Mouse (Mus musculus) intestine, embryonic 14.5 days (tissue): ENCODE data around the gene Synj2. TPM values are rescaled to one million over a fixed set of nuclear protein-coding genes. Genes with fewer than 3 reads are reported as not detected.
"Not testable (repeated sequence)": the region's sequence is repeated elsewhere in the genome, so short reads cannot be mapped to it uniquely, and the experiment has no call there.

Experiments used
- ATAC-seq: fragments of 200-750 bp; cut with Nextera tagmentation; replicated peaks from 2 replicates; pipeline ENCODE4 v1.8.0; 2017; ENCODE audit warnings: low read depth, moderate number of reproducible peaks, moderate TSS enrichment, moderate library complexity; ENCODE audit not compliant: low FRiP score, low TSS enrichment
- DNase-seq: peaks from one replicate; pipeline ENCODE4 v3.0.0-alpha.2; 2018; ENCODE audit warnings: low spot score
- H3K27ac ChIP-seq: fragments of 300-500 bp; sonication (generic); 2 replicates; pipeline ENCODE4 v1.5.1; 2014; ENCODE audit warnings: low read depth, mild to moderate bottlenecking, control low read depth
- H3K27me3 ChIP-seq: fragments of 300-500 bp; sonication (generic); replicated peaks from 2 replicates; pipeline ENCODE4 v1.6.1; 2014; ENCODE audit warnings: low read length, control low read depth; ENCODE audit not compliant: control insufficient read depth, insufficient read depth
- H3K36me3 ChIP-seq: fragments of 300-500 bp; sonication (generic); 2 replicates; pipeline ENCODE4 v1.6.1; 2014; ENCODE audit warnings: low read length, control low read depth; ENCODE audit not compliant: control insufficient read depth, insufficient read depth
- H3K4me1 ChIP-seq: fragments of 300-500 bp; sonication (generic); replicated peaks from 2 replicates; pipeline ENCODE4 v1.6.1; 2014; ENCODE audit warnings: low read length, control low read depth, mixed read lengths; ENCODE audit not compliant: control insufficient read depth, insufficient read depth
- H3K4me2 ChIP-seq: fragments of 300-500 bp; sonication (generic); 2 replicates; pipeline ENCODE4 v1.6.1; 2014; ENCODE audit warnings: low read length
- H3K4me3 ChIP-seq: fragments of 300-500 bp; sonication (generic); 2 replicates; pipeline ENCODE4 v1.5.1; 2014; ENCODE audit warnings: low read depth, low read length, control low read depth, mixed read lengths
- H3K9ac ChIP-seq: fragments of 300-500 bp; sonication (generic); 2 replicates; pipeline ENCODE4 v1.6.1; 2014; ENCODE audit warnings: mild to moderate bottlenecking, low read length
- H3K9me3 ChIP-seq: fragments of 300-500 bp; sonication (generic); 2 replicates; pipeline ENCODE4 v1.6.1; 2016; ENCODE audit warnings: low read length, control low read depth; ENCODE audit not compliant: control insufficient read depth
- WGBS: fragments of 180-500 bp; shearing (Covaris S2); extraction: QIAGEN DNeasy Blood & Tissue Kit; methylation state at CpG from one replicate; pipeline ENCODE4 v1.1.7; 2014; 5-methylcytosine and 5-hydroxymethylcytosine counted together
- polyA plus RNA-seq: library from polyadenylated mRNA; unstranded; fragments of >200 nt; fragmentation: Nextera tagmentation; extraction: Ambion mirVana; gene quantifications from 2 replicates; pipeline ENCODE4 v1.2.1, GENCODE M21; 2014

The Synj2 gene
- polyA plus RNA-seq, 1 experiment from 2014 or later = 9.0 TPM

- Histone ChIP-seq H3K27ac (no peak overlapping the region), H3K9me3 (no peaks in the 10 kb centered on the region), H3K4me1 (peaks cover 8% of the 10 kb centered on the region; the same call in 1 of the 2 replicates), H3K36me3 (peaks cover 10% of the 10 kb centered on the region), H3K27me3 (no peaks in the 10 kb centered on the region), H3K4me2 (no peak overlapping the region), H3K9ac (no peak overlapping the region), H3K4me3 (no peak overlapping the region)
- no peak for DNase-seq
- ATAC-seq = peak; percentile 37; the same call in 1 of the 2 replicates
- 61% methylated on average over 7 of the region's 7 CpGs for WGBS
These were observed 75.2 kb downstream of the Synj2 start for GRCm38 (mm10) chr17:6016213-6016780.

GRCm38 (mm10) chr17:6017268-6017667 lies 76.2 kb downstream of the Synj2 start:
- no peak for DNase-seq
- Histone ChIP-seq H3K27ac (no peak overlapping the region; the same call in 1 of the 2 replicates), H3K9ac (no peak overlapping the region), H3K27me3 (no peaks in the 10 kb centered on the region), H3K9me3 (no peaks in the 10 kb centered on the region), H3K36me3 (peaks cover 11% of the 10 kb centered on the region), H3K4me2 (no peak overlapping the region), H3K4me1 (peaks cover 8% of the 10 kb centered on the region; the same call in 1 of the 2 replicates), H3K4me3 (no peak overlapping the region)
- no peak for ATAC-seq
- WGBS = 52% methylated on average over 12 of the region's 12 CpGs

GRCm38 (mm10) chr17:6018348-6018747 lies 77.3 kb downstream of the Synj2 start:
- peaks cover 21% of the 10 kb centered on the region for H3K36me3 ChIP-seq
- H3K27me3 ChIP-seq = no peaks in the 10 kb centered on the region
- H3K9ac ChIP-seq = no peak overlapping the region
- H3K9me3 ChIP-seq = no peaks in the 10 kb centered on the region
- no peak overlapping the region for H3K27ac ChIP-seq
- no peak overlapping the region for H3K4me2 ChIP-seq
- no peak overlapping the region for H3K4me3 ChIP-seq
- WGBS = 53% methylated on average over 4 of the region's 4 CpGs
- DNase-seq (no peak), ATAC-seq (no peak)
- H3K4me1 ChIP-seq = peaks cover 8% of the 10 kb centered on the region; the same call in 1 of the 2 replicates

- Histone ChIP-seq H3K27me3 (no peaks in the 10 kb centered on the region), H3K4me3 (no peak overlapping the region), H3K9ac (no peak overlapping the region), H3K9me3 (no peaks in the 10 kb centered on the region), H3K4me2 (no peak overlapping the region), H3K4me1 (peaks cover 8% of the 10 kb centered on the region; the same call in 1 of the 2 replicates), H3K36me3 (peaks cover 29% of the 10 kb centered on the region), H3K27ac (no peak overlapping the region)
- DNase-seq = no peak
- ATAC-seq = no peak
- 64% methylated on average over 2 of the region's 2 CpGs for WGBS
These were observed 78.7 kb downstream of the Synj2 start for GRCm38 (mm10) chr17:6019776-6020175.

GRCm38 (mm10) chr17:6020636-6021035 lies 79.6 kb downstream of the Synj2 start:
- WGBS = 65% methylated on average over 7 of the region's 7 CpGs
- Histone ChIP-seq H3K9me3 (no peaks in the 10 kb centered on the region), H3K27me3 (no peaks in the 10 kb centered on the region), H3K9ac (no peak overlapping the region), H3K4me1 (peaks cover 8% of the 10 kb centered on the region; the same call in 1 of the 2 replicates), H3K4me3 (no peak overlapping the region), H3K4me2 (no peak overlapping the region), H3K27ac (no peak overlapping the region), H3K36me3 (peaks cover 37% of the 10 kb centered on the region)
- ATAC-seq (no peak), DNase-seq (no peak)

GRCm38 (mm10) chr17:6021374-6021789 lies 80.3 kb downstream of the Synj2 start:
- not testable (repeated sequence) for H3K4me2 ChIP-seq, DNase-seq, H3K9me3 ChIP-seq, H3K4me1 ChIP-seq, ATAC-seq, H3K9ac ChIP-seq, H3K27ac ChIP-seq, H3K4me3 ChIP-seq, H3K27me3 ChIP-seq
- peaks cover 44% of the 10 kb centered on the region for H3K36me3 ChIP-seq
- 63% methylated on average over 5 of the region's 5 CpGs for WGBS

- H3K9me3 ChIP-seq = no peaks in the 10 kb centered on the region
- DNase-seq (no peak), ATAC-seq (no peak)
- no peak overlapping the region for H3K4me3 ChIP-seq
- no peak overlapping the region for H3K4me2 ChIP-seq
- H3K9ac ChIP-seq = no peak overlapping the region
- WGBS = 90% methylated on average over 7 of the region's 7 CpGs
- H3K36me3 ChIP-seq = peaks cover 72% of the 10 kb centered on the region
- H3K27ac ChIP-seq = no peak overlapping the region
- no peaks in the 10 kb centered on the region for H3K4me1 ChIP-seq
- no peaks in the 10 kb centered on the region for H3K27me3 ChIP-seq
These were observed 84.8 kb downstream of the Synj2 start for GRCm38 (mm10) chr17:6025831-6026230.

GRCm38 (mm10) chr17:6035661-6036060 lies 94.6 kb downstream of the Synj2 start:
- no peaks in the 10 kb centered on the region for H3K4me1 ChIP-seq
- 65% methylated on average over 8 of the region's 8 CpGs for WGBS
- H3K27ac ChIP-seq = no peak overlapping the region
- H3K9ac ChIP-seq = no peak overlapping the region
- no peaks in the 10 kb centered on the region for H3K9me3 ChIP-seq
- H3K36me3 ChIP-seq = peaks cover 47% of the 10 kb centered on the region
- ATAC-seq (no peak), DNase-seq (no peak)
- H3K4me3 ChIP-seq = no peak overlapping the region
- no peaks in the 10 kb centered on the region for H3K27me3 ChIP-seq
- no peak overlapping the region for H3K4me2 ChIP-seq

GRCm38 (mm10) chr17:6036458-6036857 lies 95.4 kb downstream of the Synj2 start:
- DNase-seq (no peak), ATAC-seq (peak; percentile 61)
- Histone ChIP-seq H3K36me3 (peaks cover 52% of the 10 kb centered on the region), H3K27me3 (no peaks in the 10 kb centered on the region), H3K4me2 (no peak overlapping the region), H3K9ac (no peak overlapping the region), H3K4me3 (no peak overlapping the region), H3K27ac (peak overlapping the region; percentile 44; the same call in 1 of the 2 replicates), H3K9me3 (no peaks in the 10 kb centered on the region), H3K4me1 (no peaks in the 10 kb centered on the region)
- 71% methylated on average over 8 of the region's 8 CpGs for WGBS
